Mouse (Mus musculus) layer of hippocampus, adult 2 months (tissue): ENCODE data around the gene Mcm2. TPM values are rescaled to one million over a fixed set of nuclear protein-coding genes. Genes with fewer than 3 reads are reported as not detected.

Experiments
- DNase-seq, 2 experiments: peaks; one replicate each; pipeline ENCODE4 v3.0.0; 2022; ENCODE audit warnings: low spot score in 2 of 2
- H3K27ac ChIP-seq: fragments of 200-600 bp; 2 replicates; pipeline ENCODE4 v1.8.1; 2022
- H3K4me3 ChIP-seq: fragments of 200-600 bp; 2 replicates; pipeline ENCODE4 v1.8.1; 2022; ENCODE audit warnings: mild to moderate bottlenecking
- CTCF ChIP-seq: fragments of 200-600 bp; conservative IDR thresholded peaks from 2 replicates; pipeline ENCODE4 v1.8.1; 2022; ENCODE audit warnings: antibody characterized with exemption, mild to moderate bottlenecking, moderate library complexity
- total RNA-seq, 2 experiments: library from RNA; stranded (reverse); gene quantifications; 2 replicates each; pipeline ENCODE4 v1.2.3; 2021

Mcm2 gene
- total RNA-seq, 2 experiments from 2014 or later, result 5.7 to 7.4 TPM

DNA sequence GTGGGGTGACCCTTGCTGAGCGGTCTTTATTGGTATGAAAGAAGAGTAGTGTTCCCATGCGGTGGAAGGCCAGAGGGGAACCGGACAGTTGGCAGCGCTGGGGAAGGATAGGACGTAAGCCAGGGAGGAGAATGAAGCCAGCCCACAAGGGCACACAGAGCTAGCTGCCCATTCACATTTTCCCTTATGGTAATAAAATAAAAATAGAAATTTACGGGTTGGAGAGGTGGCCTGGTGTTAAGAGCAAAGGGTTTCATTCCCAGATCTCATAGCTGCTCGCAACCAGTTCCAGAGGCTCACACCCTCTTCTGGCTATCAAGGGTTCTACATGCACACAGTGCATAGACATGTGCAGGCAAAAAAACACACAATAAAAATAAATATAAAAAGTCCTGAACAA lies 48.5 kb downstream of the Mcm2 start:
- Histone ChIP-seq H3K4me3 (no peak overlapping the region), H3K27ac (no peak overlapping the region)
- TF ChIP-seq CTCF, result peak; percentile 56
- no peak for DNase-seq

DNA sequence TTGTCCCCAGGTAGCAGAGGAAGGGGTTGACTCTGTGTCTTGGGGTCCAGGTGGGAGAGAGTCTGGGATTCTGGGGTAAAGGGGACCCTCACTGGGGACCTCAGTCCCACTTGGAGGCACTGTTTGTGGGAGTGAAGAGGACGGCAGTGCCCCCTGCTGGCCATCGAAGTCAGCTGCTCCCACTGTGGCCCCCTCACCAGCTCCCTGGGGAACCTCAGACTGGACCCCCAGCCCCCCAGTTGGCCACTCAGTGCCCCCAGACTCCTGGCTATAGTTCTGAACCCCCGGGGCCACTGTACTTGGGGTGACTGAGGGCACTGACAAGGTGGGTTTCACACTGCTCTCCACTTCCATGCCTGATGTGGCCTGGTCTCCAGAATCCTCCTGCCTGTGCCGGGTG lies 49.3 kb downstream of the Mcm2 start:
- no peak for DNase-seq
- no peak overlapping the region for H3K27ac ChIP-seq
- no peak overlapping the region for H3K4me3 ChIP-seq
- peak; percentile 78 for TF ChIP-seq CTCF

DNA sequence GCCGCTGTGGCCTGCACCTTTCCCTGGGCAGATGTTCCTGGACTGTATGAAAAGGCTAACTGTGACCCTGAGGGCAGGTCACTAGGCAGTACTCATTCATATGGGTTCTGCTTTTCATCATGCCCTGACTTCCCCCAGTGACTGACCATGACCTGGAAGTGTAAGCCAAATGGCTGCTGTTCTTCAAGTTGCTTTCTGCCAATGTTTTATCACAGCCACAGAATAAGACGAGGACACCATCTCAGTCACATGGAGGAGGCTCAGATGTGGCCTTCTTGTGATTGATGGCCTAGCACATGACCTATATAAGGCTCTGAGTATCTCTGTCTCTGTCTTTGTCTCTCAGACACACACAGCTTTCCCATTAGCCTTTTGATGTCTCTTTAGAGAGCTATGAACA lies 51.0 kb downstream of the Mcm2 start:
- no peak for TF ChIP-seq CTCF
- Histone ChIP-seq H3K4me3 (no peak overlapping the region), H3K27ac (no peak overlapping the region)
- no peak for DNase-seq

DNA sequence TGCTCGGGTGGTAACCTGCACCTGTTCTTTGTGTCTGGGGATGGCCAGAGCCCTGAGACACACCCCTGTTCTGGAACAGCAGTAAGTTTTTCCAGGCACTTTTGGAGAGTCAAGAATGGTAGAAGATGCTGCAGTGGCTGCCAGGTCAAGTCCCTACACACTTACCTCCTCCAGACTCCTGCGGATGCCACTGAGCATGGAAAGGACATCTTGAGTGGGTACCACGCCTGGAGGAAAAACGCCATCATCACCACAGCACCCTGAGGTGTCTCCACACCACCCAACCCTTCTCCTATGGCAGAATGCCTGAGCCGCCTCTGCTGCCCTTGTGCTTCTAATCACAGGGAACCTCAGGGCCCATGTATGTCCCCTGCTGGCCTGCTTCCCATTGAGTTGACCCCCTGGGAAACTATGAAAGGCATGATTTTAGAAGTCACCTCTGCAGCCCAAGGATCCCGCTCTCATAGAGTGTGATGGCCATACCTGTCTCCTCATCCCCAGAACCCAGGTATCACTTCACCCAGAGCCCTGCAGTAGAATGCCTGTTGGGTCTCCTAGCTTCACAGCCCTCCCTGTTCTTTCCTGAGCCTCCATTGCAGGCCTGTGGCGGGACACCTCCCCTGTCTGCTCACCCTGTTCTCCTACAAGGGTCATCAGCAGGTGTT lies 53.5 kb downstream of the Mcm2 start:
- H3K4me3 ChIP-seq, result no peak overlapping the region
- no peak for TF ChIP-seq CTCF
- DNase-seq, result no peak
- H3K27ac ChIP-seq, result no peak overlapping the region

DNA sequence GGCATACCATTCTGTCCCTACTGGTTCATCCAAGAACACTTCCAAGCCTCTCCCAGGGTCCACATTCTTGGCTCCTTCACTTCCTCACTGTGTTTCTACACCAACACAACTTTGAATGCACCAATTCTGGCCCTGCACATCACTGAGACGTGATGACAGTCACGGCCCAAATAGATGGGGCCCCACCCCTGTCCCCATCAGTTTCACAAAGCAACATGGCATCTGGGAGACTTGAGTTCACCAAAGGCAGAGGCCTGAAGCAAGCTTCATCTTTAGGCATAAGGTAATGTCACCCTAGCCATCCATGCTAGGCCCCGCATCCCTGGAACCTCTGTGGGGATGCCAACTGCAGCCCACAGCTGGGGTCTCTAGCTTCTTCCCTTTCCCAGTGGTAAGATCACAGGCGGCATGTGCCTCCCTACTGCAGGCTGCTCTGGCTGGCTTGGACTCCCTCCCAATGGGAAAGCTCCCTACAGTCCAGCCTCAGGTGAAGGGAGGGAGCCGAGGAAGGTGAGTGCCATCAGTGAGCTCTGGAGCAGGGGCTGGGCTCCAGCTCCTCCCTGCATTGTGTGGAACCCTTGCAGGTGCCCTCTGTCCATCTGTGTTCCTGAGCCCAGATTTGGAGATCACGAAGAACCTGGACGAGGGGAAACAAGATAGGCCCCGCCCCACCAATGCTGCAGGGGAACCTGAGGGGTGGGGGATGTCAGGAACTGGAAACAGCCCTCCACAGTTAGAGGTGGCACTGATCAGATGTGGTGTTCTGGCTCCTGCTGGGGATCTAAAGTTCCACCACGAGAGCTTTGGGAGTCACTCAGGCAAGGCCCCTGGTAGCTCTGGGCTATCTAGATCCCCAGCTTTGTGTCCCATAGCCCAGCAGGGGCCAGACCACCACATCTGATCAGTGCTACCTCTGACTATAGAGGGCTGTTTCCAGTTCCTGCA lies 54.5 kb downstream of the Mcm2 start:
- DNase-seq, result no peak
- no peak overlapping the region for H3K4me3 ChIP-seq
- no peak overlapping the region for H3K27ac ChIP-seq
- no peak for TF ChIP-seq CTCF

DNA sequence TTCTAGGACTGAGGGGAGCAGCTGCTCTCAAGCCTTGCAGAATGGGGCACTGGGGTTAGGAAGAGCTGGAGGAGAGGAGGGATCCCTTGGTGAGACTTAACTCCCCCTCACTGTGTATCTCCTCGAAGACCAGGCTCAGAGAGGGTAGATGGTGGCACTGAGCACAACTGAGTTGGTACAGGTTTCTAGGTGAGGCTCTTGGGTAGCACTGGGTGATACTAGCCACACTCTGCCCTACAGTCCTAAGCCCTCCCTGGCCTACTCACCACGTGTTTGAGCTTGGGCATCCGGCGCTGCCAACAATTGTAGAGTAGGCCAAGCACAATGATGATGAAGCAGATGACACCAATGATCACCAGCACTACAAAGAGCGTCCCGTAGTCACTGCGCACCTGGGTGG lies 55.3 kb downstream of the Mcm2 start:
- DNase-seq, result no peak
- TF ChIP-seq CTCF, result 0 out of 2 replicates have a peak, but pooled peaks have one; percentile 5

DNA sequence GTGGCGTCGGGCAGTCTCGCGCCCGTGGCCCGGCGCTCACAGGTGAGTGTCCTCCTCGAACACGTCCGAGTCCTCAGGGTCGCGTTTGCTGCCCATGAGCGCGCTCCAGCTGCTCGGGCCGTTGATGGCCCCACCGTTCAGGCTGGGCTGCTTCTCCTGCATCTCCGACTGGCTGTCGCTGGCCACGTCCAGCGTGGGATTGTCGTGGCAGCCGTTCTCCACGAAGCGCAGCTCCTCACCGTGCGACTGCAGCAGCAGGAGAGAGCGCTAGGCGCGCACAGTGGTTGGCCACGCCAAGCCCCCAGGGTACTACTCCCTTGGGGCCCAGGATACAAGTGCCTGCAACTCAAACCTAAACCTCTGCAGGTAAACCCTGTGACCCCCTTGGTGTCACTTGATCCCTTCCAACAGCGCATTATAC lies 55.8 kb downstream of the Mcm2 start:
- no peak; the same call in 1 of the 2 replicates for TF ChIP-seq CTCF
- DNase-seq, result peak in 1 of 2 experiments; percentile 42
- Histone ChIP-seq H3K4me3 (peak overlapping the region; percentile 96), H3K27ac (peak overlapping the region; percentile 97)

More for the DNA sequence above, 55.3 kb downstream of the Mcm2 start:
- Histone ChIP-seq H3K27ac (peak overlapping the region; percentile 97), H3K4me3 (peak overlapping the region; percentile 96)

DNA sequence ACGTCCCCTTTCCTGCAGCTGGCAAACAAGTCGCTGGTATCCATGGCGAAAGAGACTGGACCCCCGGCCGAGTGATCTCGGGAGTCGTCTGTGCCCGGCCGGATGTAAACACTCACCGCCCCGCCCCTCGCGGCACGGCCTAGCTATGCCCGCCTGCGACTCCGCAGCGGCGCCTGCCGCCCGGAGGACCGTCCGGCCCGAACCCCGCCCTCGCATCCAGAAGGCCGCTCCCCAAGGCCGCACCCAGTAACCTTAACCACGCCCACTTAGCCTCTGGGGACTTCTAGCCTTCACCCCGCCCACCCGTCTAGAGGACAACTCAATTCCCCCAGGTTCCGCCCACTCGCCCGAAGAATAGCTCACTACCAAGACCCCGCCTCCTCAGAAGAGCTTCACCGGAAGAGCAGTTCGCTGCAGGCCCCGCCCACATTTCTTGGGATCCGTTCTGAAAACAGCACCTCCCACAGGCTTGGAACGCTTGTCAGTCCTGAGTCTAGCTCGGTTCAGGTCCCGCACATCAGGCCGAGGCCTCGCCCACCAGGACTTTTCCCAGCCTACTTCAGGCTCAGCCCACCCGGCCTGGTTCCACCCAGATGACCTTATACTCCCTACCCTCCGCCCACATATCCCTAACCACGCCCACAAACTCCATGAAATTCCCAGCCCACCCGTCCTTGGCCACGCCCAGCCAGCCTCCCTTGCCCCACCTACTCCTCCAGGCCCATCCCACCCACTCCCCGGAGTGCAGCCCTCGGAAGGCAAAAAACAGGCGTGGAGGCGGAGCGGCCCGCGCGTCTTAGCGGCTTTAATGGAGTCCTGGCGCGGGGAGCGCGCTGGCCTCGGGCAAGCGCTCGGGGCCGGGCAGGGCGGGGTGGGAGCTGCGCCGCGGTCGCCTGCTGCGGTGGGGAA lies 56.5 kb downstream of the Mcm2 start, which contains the start of gene Abtb1:
Gene Abtb1 (minus strand): TSS at position 204 of the 909 bp plus-strand sequence.
- TF ChIP-seq CTCF, result peak; percentile 78
- DNase-seq, result peak; percentile 99
- Histone ChIP-seq H3K4me3 (peak within 1 kb of the TSS; percentile 96), H3K27ac (peak within 1 kb of the TSS; percentile 97)

DNA sequence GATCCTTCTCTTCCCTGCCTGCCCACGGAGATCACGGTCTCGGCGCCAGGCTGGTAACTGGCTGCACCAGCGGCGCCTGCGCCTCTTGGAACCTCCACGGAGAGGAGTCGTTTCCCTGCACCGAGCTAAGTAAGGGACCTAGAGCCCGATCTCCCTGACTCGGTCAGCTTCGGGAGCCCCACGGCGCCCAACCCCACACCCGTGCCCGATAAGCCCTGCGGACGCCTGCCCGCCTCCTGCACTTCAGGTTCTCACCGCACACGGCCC lies 57.1 kb downstream of the Mcm2 start:
- no peak for TF ChIP-seq CTCF
- Histone ChIP-seq H3K27ac (peak overlapping the region; percentile 97), H3K4me3 (peak overlapping the region; percentile 96)
- no peak for DNase-seq

DNA sequence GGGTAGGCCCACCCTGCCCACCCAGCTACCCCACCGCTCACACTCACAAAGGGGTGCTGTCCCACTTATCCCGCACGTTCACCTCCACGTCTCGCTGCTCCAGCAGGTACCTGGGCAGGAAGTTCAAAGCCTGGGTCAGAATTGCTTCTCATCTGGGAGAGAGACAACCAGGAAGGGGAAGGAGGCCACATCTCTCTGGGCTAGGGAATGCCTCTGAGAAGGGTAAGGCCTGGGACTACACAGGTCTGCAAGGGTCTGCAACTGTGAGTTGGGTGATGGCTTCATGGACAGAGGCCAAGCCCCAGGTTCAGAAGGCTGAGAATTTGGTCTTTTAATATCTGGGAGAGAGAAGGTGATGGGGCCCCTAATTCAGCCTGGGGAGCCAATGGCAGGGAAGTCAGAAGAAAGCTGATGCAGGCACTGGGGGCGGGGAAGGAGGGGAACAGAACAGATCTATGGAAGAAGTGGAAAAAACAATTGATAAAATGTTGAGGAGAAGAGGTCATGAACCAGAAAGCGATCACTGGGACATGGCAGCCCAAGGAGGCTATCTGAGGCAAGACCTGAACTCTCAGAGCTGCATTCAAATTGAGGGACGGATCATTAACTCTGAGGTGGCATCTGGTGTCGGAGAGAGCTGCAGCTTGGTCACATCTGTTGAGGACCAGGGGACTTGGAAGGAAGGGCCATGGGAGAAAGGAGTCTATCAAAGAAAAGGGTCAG lies 57.6 kb downstream of the Mcm2 start:
- no peak for DNase-seq
- peak overlapping the region; percentile 97 for H3K27ac ChIP-seq
- peak overlapping the region; percentile 96 for H3K4me3 ChIP-seq
- TF ChIP-seq CTCF, result no peak

DNA sequence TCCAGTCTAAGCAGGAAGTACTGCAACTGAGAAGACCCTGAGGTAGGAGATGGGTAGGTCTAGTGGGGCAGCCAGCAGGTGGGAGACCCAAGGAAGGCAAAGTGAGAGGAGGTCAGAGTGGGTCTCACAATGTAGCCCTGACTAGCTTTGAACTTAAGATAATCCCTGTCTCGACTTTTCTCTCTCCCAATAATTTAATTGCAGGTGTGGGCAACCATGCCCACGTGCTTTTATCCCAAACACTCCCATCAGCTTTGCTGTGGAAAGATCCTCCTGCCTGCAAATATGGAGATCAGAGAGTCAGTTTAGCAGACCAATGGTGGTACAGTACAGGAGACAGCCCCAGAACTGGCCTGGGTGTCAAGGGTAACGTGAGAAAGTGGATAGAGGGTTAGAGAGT lies 58.4 kb downstream of the Mcm2 start:
- DNase-seq, result no peak
- no peak overlapping the region for H3K27ac ChIP-seq
- no peak for TF ChIP-seq CTCF
- H3K4me3 ChIP-seq, result no peak overlapping the region
